Mouse (Mus musculus): Measurements from ENCODE around the gene Gm45062.
"Not testable (repeated sequence)": the region's sequence is repeated elsewhere in the genome, so short reads cannot be mapped to it uniquely, and the experiment has no call there.

The Gm45062 gene

DNA sequence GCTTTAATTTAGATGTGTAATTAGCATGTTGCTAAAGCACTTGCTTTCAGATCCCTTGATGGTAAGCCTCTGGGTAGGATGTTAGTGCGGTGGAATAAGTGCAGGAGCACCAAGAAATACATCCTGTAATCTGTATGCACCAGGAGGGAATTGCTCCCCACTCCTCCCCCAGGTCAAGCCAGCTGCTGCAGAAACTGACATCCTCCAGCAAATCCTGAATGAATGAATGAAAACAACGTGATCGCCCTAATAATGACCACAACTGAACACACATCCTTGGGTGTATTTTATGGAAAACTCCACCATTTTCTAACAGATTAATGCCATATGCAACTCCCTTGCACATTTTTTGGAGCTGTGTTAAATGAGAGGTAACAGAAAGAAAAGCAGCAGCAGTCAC lies 252.2 kb downstream of the Gm45062 start:
- DNase-seq = peak; percentile 50

DNA sequence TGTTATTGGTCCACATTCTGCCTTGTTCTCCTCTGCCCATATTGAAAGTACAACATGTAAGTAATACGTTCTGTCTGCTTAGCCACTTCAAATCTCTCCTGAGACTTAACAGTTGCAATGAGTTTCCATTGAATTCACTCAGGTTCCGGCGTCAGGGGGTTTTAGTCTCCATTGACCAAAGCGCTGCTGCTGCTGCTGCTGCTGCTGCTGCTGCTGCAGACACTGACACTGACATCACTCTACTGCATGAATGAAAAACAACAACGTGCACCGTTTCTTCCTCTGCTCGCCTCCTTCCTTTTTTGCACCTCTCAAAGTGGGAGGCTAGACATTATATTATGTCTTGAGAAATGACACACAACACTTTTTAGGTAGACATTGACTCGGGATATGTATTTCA lies 253.2 kb downstream of the Gm45062 start:
- peak; percentile 57 for DNase-seq

DNA sequence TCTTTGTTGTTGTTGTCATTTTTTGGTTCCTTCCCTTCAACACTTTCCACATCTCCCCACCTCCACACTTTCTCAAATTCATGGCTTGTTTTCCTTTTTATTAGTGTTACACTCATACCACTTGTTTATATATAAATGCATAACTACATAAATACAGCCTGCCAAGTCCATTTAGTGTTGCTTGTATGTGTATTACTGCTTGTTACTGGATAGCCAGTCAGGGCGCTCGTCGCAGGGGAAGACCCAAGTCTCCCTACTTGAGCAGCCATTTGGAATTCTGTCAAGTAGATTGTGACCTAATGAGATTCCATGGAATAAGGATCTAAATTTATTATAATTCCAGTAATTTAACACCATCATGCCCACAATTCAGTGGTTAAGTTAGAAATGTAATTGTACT lies 260.4 kb downstream of the Gm45062 start:
- no peak for DNase-seq

DNA sequence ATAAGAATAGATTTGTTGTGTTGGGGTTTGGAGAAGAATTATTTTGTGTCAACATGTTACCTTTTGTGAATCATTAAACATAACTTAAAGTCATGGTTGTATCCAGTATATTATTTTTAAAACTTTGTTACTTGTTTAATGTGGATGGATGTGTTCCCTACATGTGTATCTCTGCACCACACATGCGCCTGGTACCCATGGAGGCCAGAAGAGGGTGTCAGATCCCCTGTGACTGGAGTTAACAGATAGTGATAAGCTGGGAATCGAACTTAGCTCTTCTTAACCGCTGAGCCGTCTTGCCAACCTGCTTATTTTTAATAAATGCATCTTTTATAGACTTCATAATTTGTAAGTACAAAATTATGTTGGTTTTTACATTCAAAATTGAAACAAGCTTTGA lies 262.0 kb downstream of the Gm45062 start:
- DNase-seq = no peak

DNA sequence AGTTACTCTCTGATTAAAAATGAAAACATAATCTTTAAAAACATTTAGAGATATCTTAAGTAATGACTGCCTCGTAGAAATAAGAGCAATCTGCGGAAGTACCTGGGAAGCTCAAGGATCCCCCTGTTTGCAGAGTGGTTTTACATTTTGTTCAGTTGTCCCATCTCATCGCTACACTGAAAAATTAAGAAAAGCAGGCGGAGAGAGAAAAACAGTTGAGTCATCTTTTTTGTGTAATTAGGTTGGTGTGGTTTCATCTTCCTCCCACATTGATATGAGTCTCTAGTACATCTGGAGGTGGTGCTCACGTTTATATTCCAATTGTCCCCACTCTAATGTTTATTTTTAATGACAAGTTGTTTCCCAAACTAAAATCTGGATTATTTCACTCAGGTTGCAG lies 265.5 kb downstream of the Gm45062 start:
- DNase-seq = no peak

DNA sequence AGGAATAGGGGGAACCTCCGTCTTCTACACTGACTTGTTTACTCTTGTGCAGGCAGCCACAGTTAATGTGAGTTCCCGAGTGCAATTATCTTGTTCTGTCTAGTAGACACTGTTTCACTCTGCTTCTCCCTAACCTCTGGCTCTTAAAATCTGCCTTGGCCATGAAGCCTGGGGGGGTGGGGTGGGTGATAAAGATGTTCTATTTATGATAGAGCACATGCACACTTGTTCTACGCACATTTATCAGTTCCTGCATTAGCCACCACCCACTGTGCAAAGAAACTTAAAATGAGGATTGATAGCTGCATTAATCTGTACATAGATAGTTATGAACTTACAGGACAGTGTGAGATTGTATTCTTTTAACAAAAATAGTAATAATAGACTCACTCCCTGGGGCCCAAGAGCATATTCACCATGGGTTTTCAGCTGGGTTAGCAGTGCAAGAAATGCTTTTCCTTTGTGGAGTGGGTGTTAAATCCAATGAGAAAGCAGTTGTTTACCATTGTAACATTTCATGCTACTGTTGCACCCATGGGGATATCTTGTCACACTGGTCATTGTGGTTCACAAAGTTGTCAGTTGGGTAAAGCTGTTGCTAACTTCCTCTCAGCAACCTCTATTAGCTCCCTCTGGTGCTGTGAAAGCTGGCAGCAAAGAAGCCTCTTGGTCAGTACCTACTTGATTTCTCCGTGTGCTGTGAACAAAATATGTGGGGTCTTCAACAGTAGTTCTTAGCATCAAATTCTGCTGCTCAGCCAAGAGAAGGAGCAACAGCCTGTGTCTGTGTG lies 272.0 kb downstream of the Gm45062 start:
- DNase-seq = no peak

DNA sequence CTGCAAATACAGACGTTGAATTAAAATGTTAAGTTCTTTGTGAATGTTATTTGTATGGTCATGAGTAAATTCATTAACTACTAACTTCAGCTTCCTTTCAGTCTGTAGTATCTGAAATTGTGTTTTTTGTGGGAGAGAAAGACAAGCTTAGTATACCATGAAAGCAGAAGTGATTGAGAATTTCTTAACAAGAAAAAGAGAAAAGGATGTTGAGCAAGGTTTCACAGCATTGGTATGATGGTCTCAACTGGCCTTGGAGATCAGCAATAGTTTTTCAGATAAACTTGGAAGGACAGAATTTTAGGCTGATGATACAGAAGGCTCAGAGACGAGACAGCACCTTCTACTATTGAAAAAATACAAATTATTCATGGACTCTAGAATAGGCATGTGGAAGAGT lies 277.7 kb downstream of the Gm45062 start:
- DNase-seq = no peak

DNA sequence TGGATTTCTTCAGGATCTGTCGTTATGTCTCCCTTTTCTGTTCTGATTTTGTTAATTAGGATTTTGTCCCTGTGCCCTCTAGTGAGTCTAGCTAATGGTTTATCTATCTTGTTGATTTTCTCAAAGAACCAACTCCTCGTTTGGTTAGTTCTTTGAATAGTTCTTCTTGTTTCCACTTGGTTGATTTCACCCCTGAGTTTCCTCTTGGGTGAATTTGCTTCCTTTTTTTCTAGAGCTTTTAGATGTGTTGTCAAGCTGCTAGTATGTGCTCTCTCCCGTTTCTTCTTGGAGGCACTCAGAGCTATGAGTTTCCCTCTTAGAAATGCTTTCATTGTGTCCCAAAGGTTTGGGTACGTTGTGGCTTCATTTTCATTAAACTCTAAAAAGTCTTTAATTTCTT lies 282.3 kb downstream of the Gm45062 start:
- not testable (repeated sequence) for DNase-seq

DNA sequence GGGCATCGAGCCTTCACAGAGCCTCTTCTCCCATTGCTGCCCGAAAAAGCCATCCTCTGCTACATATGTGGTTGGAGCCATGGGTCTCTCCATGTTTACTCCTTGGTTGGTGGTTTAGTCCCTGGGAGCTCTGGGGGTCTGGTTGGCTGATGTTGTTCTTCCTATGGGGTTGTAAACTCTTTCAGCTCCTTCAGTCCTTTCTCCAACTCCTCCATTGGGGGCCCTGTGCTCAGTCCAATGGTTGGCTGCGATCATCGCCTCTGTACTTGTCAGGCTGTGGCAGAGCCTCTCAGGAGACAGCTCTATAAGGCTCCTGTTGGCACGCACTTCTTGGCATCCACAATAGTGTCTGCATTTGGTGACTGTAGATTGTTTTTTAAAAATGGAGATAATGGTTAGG lies 285.6 kb downstream of the Gm45062 start:
- no peak for DNase-seq

DNA sequence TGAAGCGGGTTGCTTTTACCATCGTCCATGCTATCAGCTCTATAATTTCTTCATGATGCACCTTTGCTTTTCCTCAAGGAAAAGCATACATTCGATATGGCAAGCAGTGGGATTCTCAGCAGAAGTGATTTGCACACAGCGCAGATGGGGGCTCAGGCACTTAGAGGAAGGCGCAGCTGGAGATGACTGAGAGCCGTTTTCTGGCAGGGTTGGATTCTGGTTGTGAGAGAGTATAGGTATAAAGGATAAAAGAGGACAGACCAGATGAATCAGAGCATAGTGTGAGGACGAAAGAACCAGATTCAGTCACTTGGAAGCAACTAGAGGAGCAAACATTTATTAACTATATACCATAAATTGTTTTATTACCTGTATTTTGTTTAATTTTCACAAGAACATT lies 286.5 kb downstream of the Gm45062 start:
- DNase-seq = no peak

DNA sequence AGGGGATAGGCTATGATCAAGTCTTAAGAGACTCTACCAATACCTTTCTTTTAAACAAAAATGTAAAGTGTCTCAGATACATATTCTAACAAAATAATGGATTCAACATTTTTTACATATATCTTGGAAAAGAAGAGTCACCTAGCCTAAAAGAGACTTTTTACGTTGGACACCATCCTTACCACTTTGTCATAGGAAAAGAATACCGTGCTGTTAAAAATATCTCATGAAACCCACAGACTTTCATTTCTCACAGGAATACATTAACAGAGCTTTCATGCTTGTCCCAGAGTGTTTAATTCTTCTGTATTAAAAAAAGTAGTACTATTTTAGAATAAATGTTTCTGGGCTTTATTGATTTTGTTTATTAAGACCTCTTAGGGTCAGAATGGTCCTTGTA lies 291.9 kb downstream of the Gm45062 start:
- no peak for DNase-seq

DNA sequence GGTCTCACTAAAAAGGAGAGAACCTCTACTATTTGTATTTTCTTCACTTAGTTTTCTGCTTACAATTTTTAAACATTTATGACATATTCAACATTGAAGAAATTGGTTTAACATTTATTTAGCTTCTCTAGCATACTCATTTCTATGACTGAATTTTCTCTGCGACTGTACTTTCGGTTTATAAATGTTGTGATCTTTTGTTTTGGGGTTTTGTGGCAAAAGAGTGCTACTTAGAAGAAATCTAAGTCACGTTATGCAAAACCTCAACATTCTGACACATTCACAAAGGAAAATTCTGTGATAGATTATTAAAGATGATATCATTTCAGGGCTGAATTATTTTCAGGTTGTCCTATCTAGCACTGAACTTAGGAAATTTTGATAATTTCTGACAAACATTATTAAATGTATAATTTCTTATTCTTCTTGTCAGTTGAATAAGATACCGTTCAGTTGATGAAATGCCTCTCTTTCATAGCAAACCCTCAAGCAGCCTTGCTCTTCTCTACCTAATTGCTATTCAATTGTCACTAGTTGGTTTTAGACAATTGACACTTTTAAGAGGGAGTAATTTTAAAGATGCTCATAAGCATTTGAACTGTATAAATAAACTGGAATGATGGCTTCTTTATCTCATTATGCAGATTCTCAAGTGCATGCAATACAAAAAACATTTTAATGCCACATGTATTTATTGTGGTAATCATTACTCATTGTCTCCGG lies 297.8 kb downstream of the Gm45062 start:
- no peak for DNase-seq

DNA sequence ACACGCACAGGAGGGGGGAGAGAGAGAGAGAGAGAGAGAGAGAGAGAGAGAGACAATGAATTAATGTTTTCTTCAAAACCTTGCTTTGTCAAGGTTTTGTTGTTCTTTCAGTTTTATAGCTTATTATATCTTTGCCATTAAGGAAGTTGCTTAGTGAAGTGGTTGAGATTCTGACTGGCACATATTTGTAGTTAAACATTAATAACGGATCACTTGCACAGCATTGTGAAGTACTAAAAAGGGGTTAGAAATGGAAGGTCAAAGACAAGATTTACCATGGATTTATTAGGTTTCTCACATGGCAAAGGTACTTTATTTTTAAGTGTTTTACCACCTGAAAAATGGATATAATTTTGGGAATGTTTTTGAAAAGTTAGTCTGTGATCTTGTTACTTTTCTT lies 301.4 kb downstream of the Gm45062 start:
- no peak for DNase-seq

DNA sequence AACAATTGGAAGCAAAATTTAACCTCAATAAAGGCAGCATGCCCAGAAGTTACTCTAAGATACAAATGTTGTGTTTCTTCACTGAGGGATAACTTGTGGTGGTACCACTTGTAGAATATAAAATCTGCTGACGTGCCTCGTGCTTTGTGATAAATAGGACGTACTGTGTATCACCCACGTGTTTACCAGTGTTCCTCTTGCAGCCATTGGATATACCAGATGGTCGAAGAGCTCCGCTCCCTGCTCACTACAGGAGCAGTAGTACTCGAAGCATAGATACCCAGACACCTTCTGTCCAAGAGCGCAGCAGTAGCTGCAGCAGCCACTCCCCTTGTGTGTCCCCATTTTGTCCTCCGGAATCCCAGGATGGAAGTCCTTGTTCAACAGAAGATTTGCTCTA lies 323.1 kb downstream of the Gm45062 start:
- DNase-seq = no peak

DNA sequence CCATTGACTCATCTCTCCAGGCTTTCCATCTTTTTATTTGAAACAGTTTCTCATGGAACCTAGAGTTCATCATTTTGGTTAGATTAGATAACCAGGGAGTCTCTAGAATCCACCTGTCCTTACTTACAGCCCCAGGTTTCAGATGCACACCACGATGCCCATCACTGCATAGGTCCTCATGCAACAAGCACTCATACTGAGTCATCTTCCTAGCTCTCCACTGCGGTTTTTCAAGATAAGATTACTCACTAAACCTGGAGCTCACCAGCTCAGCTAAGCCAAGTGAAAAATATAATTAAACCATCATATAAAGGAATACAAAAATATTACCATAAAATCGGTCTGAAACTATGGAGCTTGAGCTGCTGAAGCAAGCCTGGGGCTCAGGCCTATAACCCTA lies 324.6 kb downstream of the Gm45062 start:
- DNase-seq = no peak

DNA sequence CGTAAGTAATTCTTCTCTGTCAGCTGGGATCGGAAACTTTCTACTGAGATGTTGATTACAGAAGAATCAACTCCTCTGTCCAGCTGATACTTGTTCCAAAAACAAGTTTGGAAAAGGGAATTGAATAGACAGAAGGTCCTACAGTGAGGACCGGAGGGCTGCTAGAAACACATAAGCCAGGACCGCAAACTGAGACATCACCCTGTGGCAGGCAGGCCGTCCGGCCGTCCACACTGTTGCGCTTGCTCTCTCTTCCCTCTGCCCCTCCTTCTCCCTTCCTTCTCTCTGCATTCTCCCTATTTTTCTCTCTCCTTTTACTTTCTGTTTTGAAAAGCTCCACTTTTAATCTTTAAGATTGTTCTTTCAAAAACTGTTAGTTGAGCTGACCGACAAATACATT lies 332.4 kb downstream of the Gm45062 start:
- no peak for DNase-seq

DNA sequence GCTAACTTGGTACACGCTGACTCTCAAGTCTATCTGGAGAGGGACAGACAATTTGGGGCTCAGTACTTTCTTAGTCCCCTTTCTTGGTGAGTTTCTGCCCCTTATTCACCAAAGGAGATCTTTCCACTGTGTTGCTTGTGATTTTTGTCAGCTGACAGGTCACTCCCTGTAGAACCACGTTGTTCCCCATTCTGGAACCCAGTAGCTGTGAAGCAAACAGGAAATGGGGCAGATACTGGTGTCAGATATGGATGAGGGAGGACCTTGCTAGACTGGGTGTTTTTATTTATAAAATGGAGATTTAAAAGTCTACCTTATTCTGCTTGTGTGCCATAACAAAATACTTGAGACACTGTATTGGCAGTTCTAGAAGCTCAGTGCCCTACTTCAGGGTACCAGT lies 358.1 kb downstream of the Gm45062 start:
- DNase-seq = no peak

DNA sequence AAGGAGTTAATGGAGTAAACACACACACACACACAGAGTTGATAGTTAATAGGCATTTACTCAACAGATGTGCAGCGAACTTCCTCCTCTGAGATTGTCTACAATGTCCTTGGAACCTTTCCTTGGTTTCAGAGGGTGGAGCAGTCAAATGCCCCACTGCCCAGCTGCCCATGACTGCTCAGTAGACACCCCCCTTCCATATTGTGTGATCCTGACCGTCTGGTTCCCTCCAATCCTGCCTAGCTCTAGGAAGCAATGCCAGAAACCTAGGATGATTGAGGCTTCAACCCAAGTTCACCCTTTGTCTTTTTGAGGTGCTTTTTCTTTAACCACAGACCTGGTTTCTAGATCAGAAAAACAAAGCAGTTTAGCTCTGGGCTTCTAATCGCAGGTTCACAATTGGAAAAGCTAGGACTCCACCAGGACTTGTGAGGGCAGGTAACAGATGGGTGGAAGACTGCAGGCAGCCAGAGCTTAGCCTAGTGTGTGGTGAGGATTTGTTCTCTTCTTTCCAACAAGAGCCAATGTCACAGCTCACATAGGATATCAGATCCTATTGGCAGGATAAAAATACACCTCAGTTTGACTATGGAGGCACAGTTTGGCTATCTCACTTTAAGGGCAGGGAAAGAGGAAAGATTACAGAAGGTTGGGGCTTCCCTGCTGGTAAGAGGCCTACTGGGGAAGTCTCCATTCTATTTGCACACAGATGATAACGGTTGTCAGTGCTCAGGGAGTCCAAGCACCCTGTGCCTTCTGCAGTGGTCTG lies 360.5 kb downstream of the Gm45062 start:
- no peak for DNase-seq

DNA sequence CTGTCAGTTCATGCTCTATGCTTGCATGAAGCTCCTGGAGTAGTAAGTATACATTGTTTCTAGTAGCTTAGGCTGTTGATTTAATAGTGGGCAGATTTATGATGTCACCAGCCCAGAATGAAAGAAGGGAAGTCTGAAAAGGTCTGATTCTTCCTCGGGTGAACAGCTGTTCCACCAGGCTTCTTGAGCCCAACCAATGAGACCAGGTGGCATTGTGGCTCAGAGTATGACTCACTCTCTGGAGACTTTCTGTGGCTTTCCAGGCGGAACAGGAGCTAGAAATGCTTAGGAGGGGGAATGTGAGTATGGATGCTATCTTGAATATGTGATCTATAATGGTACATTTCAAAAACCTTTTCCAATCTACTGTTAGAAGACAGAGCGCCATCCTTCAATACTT lies 363.8 kb downstream of the Gm45062 start:
- no peak for DNase-seq

DNA sequence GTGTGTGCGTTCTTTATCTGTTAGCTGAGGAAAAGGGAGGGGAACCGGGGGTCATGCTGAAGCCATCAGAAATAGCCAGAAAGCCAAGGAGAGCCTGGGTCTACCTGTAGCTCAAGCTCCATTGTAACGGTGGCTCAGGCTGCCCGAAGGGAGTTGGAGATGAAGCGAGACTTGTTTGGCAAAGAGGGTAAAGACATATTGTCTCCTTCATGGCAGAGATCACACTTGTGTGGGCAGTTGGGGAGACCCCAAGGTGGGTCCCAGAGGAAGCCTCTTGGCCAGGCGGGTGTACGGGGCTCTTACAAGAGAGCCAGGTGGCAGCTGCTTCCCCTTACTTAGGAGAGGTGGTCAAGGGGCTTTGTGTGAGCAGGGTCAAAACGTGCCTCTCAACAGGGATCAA lies 369.0 kb downstream of the Gm45062 start:
- DNase-seq = no peak

DNA sequence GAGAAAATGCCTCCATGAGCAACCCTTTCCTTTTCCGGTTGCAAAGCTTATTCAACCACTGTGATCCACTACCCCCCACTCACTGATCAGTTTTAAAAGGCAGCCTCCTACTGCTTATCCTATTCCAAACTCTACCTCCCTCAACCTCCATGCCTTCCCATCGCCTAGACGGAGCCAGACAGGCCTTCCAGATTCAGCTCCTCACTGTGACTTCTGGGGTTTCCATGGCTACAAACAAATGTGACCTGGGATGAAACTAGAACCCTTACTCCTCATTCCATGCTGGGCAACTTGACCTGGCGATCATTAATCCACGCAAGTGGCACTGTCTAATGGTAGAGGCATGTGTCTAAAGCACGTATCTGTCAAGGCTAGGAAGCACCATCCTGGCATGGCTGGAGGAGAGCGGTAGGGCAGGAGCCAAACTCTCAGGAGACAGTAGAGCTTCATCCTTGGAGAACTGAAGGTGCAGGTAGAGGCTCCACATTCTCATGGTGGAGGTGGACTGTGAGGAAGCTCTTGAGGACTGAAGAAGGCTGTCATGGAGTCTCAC lies 369.5 kb downstream of the Gm45062 start:
- DNase-seq = no peak

DNA sequence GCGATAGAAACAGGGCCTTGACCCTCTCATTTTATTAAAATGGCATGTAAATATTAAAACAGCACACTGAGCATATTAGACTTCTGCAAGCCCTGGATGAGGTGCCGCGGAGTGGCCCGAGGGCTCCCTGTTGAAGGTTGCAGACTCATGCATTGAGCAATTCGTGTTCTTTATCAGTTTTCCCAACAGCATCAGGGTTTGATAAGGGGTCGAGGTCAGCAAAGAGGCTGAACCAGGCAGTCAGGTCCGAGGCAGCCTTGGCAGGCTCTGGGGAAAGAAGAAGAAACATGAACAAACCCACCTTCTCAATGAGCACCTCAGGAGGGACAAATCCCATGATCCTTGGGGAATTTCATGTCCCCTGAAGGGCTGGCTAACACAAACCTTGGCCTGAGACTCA lies 371.3 kb downstream of the Gm45062 start:
- DNase-seq = no peak

DNA sequence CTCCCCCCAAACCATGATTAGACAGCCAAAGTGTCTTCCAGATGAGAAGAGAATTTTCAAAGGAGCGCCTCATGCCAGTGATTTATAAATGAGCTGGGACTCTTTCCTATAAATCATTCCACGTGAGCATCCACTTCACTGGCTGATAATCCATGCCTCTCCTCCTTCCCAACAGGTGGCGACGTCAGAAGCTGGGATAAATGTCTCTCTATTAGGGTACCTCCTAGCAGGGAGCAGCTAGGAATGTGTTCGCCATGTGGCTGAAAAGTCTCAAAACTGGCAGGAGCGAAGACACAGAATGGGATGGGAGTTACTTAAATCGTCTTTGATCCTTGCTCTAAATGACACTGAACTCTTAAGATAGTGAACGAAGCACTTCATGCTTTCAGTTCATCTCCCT lies 372.1 kb downstream of the Gm45062 start:
- DNase-seq = no peak
